Mouse (Mus musculus) neural tube, embryonic 14.5 days (tissue): Measurements from ENCODE around the gene Tbx18. TPM values are rescaled to one million over a fixed set of nuclear protein-coding genes. Genes with fewer than 3 reads are reported as not detected.

ENCODE experiments used
- ATAC-seq: fragments of 200-750 bp; cut with Nextera tagmentation; 2 replicates; pipeline ENCODE4 v1.8.0; 2017; ENCODE audit warnings: low read depth, mild to moderate bottlenecking, moderate TSS enrichment, moderate library complexity
- H3K27ac ChIP-seq: fragments of 300-500 bp; sonication (generic); 2 replicates; pipeline ENCODE4 v1.5.1; 2014; ENCODE audit warnings: low read depth, mild to moderate bottlenecking, control low read depth, low read length, moderate library complexity, mixed read lengths
- H3K27me3 ChIP-seq: fragments of 300-500 bp; sonication (generic); 2 replicates; pipeline ENCODE4 v1.6.1; 2014; ENCODE audit warnings: low read length; ENCODE audit not compliant: control insufficient read depth, insufficient read depth
- H3K36me3 ChIP-seq: fragments of 300-500 bp; sonication (generic); 2 replicates; pipeline ENCODE4 v1.6.1; 2014; ENCODE audit warnings: low read length, mixed read lengths; ENCODE audit not compliant: control insufficient read depth, insufficient read depth
- H3K4me1 ChIP-seq: fragments of 300-500 bp; sonication (generic); 2 replicates; pipeline ENCODE4 v1.6.1; 2014; ENCODE audit warnings: low read length; ENCODE audit not compliant: control insufficient read depth, insufficient read depth
- H3K4me2 ChIP-seq: fragments of 300-500 bp; sonication (generic); 2 replicates; pipeline ENCODE4 v1.6.1; 2014; ENCODE audit warnings: mild to moderate bottlenecking, low read depth, low read length, control low read depth
- H3K4me3 ChIP-seq: fragments of 300-500 bp; sonication (generic); 2 replicates; pipeline ENCODE4 v1.5.1; 2014; ENCODE audit warnings: low read depth, low read length, control low read depth, mixed read lengths
- H3K9ac ChIP-seq: fragments of 300-500 bp; sonication (generic); replicated peaks from 2 replicates; pipeline ENCODE4 v1.6.1; 2014; ENCODE audit warnings: low read depth, mild to moderate bottlenecking, control low read depth, low read length, mixed read lengths
- H3K9me3 ChIP-seq: fragments of 300-500 bp; sonication (generic); 2 replicates; pipeline ENCODE4 v1.6.1; 2016; ENCODE audit warnings: low read length; ENCODE audit not compliant: control insufficient read depth
- WGBS: fragments of 180-500 bp; shearing (Covaris S2); extraction: QIAGEN DNeasy Blood & Tissue Kit; methylation state at CpG from one replicate; pipeline ENCODE4 v1.1.7; 2014; 5-methylcytosine and 5-hydroxymethylcytosine counted together
- polyA plus RNA-seq: library from polyadenylated mRNA; unstranded; fragments of >200 nt; fragmentation: Nextera tagmentation; extraction: Ambion mirVana; gene quantifications from 2 replicates; pipeline ENCODE4 v1.2.1, GENCODE M21; 2014

Gene Tbx18
- polyA plus RNA-seq: 0.08 and 1.3 TPM in 2 replicates

- H3K9me3 ChIP-seq: no peaks in the 10 kb centered on the region
- 0% methylated on average over 27 of the region's 27 CpGs for WGBS
- no peaks in the 10 kb centered on the region for H3K36me3 ChIP-seq
- peak within 1 kb of the TSS; percentile 38 for H3K4me3 ChIP-seq
- H3K27ac ChIP-seq: no peak within 1 kb of the TSS
- peaks cover 9% of the 10 kb centered on the region for H3K4me1 ChIP-seq
- H3K9ac ChIP-seq: peak within 1 kb of the TSS; percentile 41
- H3K27me3 ChIP-seq: peaks cover 55% of the 10 kb centered on the region
- ATAC-seq: peak; percentile 57; the same call in 1 of the 2 replicates
- H3K4me2 ChIP-seq: peak within 1 kb of the TSS; percentile 51
Measured at GRCm38 (mm10) chr9:87730961-87731535, at the start of gene Tbx18. TSS of gene Tbx18 (minus strand) at chr9:87731260.

- no peak overlapping the region for H3K4me2 ChIP-seq
- no peak for ATAC-seq
- WGBS: 70% methylated on average over 2 of the region's 2 CpGs
Measured at GRCm38 (mm10) chr9:87773951-87774350, 42.9 kb upstream of the Tbx18 start.

DNA sequence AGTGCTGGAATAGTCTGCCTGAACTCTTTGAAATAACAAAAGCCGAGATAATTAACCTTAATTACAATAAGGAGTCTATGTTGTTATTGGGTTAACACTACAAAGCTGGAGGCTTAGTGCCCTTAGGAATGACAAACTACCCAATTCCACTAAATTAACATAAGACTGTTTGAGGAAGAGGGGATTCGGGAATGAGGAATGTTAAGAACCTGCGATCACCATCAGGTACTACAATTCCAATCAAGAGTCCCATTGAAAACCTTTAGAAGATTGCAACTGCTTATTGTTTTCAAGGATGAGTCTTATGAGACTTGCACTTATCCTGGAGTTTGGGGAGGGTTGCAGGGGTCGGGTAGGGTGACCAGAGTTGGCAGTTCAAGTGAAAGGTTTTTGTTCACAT lies 24.6 kb upstream of the Tbx18 start:
- no peak for ATAC-seq
- Histone ChIP-seq H3K4me2 (no peak overlapping the region), H3K9ac (no peak overlapping the region), H3K27me3 (no peaks in the 10 kb centered on the region), H3K27ac (no peak overlapping the region), H3K36me3 (no peaks in the 10 kb centered on the region), H3K4me3 (no peak overlapping the region), H3K4me1 (no peaks in the 10 kb centered on the region), H3K9me3 (no peaks in the 10 kb centered on the region)
- WGBS: 53% methylated on average over 4 of the region's 4 CpGs

More at GRCm38 (mm10) chr9:87773951-87774350, 42.9 kb upstream of the Tbx18 start:
- H3K27me3 ChIP-seq: no peaks in the 10 kb centered on the region
- H3K36me3 ChIP-seq: no peaks in the 10 kb centered on the region
- H3K9ac ChIP-seq: no peak overlapping the region
- H3K27ac ChIP-seq: no peak overlapping the region
- H3K4me3 ChIP-seq: no peak overlapping the region
- H3K4me1 ChIP-seq: no peaks in the 10 kb centered on the region
- no peaks in the 10 kb centered on the region for H3K9me3 ChIP-seq

DNA sequence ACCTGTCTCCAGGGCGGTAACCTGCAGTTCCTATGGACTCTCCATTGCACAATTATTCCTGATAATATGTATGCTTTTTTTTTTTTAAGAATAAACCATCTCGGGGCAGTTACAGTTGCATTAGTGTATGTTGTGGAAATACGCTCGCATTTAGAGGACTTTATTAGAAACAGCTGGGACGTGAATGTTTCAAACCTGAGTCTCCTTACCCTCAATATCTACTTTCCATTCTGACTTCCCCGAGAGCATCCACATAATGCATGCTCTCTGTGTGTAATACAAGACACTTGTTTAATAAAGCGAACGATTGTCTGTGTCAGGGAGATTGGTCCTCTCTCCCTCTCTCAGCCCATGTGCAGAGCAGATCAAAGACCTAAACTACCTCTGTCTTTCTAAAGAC lies 10.5 kb upstream of the Tbx18 start:
- Histone ChIP-seq H3K4me3 (no peak overlapping the region), H3K4me1 (no peaks in the 10 kb centered on the region), H3K9me3 (no peaks in the 10 kb centered on the region), H3K36me3 (no peaks in the 10 kb centered on the region), H3K27ac (no peak overlapping the region), H3K4me2 (no peak overlapping the region), H3K27me3 (peaks cover 39% of the 10 kb centered on the region), H3K9ac (no peak overlapping the region)
- WGBS: 76% methylated on average over 8 of the region's 8 CpGs
- ATAC-seq: no peak

- peaks cover 46% of the 10 kb centered on the region for H3K27me3 ChIP-seq
- no peak overlapping the region for H3K4me3 ChIP-seq
- H3K36me3 ChIP-seq: no peaks in the 10 kb centered on the region
- peak overlapping the region; percentile 16; the same call in 1 of the 2 replicates for H3K4me2 ChIP-seq
- H3K9ac ChIP-seq: no peak overlapping the region
- no peaks in the 10 kb centered on the region for H3K4me1 ChIP-seq
- H3K27ac ChIP-seq: no peak overlapping the region
- 2% methylated on average over 11 of the region's 11 CpGs for whole genome bisulfite sequencing
- peak; percentile 84 for ATAC-seq
- H3K9me3 ChIP-seq: no peaks in the 10 kb centered on the region
Measured at GRCm38 (mm10) chr9:87740667-87741066, 9.6 kb upstream of the Tbx18 start.

- peak overlapping the region; percentile 16; the same call in 1 of the 2 replicates for H3K4me2 ChIP-seq
- peak overlapping the region; percentile 10; the same call in 1 of the 2 replicates for H3K4me3 ChIP-seq
- H3K36me3 ChIP-seq: no peaks in the 10 kb centered on the region
- H3K9me3 ChIP-seq: no peaks in the 10 kb centered on the region
- ATAC-seq: peak; percentile 35
- H3K27ac ChIP-seq: no peak overlapping the region
- peaks cover 50% of the 10 kb centered on the region for H3K27me3 ChIP-seq
- WGBS: 1% methylated on average over 20 of the region's 20 CpGs
- no peaks in the 10 kb centered on the region for H3K4me1 ChIP-seq
- no peak overlapping the region for H3K9ac ChIP-seq
Measured at GRCm38 (mm10) chr9:87740241-87740645, 9.2 kb upstream of the Tbx18 start.

GRCm38 (mm10) chr9:87739543-87740161 lies 8.6 kb upstream of the Tbx18 start:
- Histone ChIP-seq H3K4me2 (peak overlapping the region; percentile 24; the same call in 1 of the 2 replicates), H3K27ac (no peak overlapping the region), H3K4me3 (peak overlapping the region; percentile 10; the same call in 1 of the 2 replicates), H3K27me3 (peaks cover 51% of the 10 kb centered on the region), H3K9me3 (no peaks in the 10 kb centered on the region), H3K4me1 (no peaks in the 10 kb centered on the region), H3K9ac (no peak overlapping the region), H3K36me3 (no peaks in the 10 kb centered on the region)
- peak; percentile 32; the same call in 1 of the 2 replicates for ATAC-seq
- WGBS: under 1% methylated on average over 41 of the region's 41 CpGs

- Histone ChIP-seq H3K4me2 (peak overlapping the region; percentile 24; the same call in 1 of the 2 replicates), H3K27me3 (peaks cover 55% of the 10 kb centered on the region), H3K36me3 (no peaks in the 10 kb centered on the region), H3K27ac (no peak overlapping the region), H3K9me3 (no peaks in the 10 kb centered on the region), H3K4me1 (no peaks in the 10 kb centered on the region), H3K9ac (no peak overlapping the region), H3K4me3 (no peak overlapping the region)
- WGBS: under 1% methylated on average over 39 of the region's 39 CpGs
- no peak for ATAC-seq
Measured at GRCm38 (mm10) chr9:87738766-87739542, 7.9 kb upstream of the Tbx18 start.

DNA sequence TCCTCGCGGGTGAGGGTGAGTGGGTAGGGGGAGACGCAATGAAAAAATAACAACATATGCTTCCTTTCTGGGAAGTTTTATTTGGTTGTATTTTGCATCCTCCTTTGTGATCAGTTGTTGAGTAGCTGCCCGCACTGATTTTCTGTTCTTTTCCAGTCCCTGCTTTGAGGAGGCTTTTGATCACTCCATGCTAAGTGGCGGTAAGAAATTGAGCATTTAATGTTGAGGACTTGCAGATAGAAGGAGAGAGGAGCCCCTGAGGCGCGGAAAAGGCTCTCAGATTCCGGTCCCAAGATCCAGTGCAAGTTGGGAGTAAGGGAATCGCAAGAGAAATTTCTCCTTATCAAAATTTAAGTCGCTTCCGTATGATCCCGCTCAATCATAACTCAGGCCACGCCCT lies 7.1 kb upstream of the Tbx18 start:
- Histone ChIP-seq H3K9me3 (no peaks in the 10 kb centered on the region), H3K4me2 (no peak overlapping the region), H3K9ac (no peak overlapping the region), H3K27me3 (peaks cover 60% of the 10 kb centered on the region), H3K4me3 (no peak overlapping the region), H3K4me1 (no peaks in the 10 kb centered on the region), H3K27ac (no peak overlapping the region), H3K36me3 (no peaks in the 10 kb centered on the region)
- WGBS: under 1% methylated on average over 13 of the region's 13 CpGs
- ATAC-seq: no peak
